Mouse (Mus musculus) heart, adult 11 months (tissue): ENCODE data around the gene Helz.

Experiments
- DNase-seq: peaks from one replicate; pipeline ENCODE4 v3.0.0; 2022

Helz gene

DNA sequence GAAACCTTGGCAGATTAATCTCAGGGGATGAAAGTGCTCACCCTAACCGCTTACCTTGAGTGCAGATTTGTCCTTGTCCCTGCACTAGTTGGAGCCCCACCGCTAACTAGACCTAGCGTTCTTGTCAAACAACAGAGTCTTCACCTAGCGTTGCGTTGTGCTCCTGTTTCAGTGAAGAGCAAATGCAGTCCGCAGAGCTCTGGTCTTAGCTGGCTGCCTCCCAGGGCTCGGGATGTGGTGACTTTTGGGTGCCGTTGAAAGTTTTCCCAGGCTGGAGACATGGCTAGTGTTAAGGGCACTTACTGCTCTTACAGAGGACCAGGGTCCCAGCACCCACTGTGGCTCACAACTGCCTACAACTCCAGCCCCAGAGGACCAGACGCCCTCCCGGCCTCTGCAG is 127.5 kb downstream of the Helz start:
- peak; percentile 85 for DNase-seq

DNA sequence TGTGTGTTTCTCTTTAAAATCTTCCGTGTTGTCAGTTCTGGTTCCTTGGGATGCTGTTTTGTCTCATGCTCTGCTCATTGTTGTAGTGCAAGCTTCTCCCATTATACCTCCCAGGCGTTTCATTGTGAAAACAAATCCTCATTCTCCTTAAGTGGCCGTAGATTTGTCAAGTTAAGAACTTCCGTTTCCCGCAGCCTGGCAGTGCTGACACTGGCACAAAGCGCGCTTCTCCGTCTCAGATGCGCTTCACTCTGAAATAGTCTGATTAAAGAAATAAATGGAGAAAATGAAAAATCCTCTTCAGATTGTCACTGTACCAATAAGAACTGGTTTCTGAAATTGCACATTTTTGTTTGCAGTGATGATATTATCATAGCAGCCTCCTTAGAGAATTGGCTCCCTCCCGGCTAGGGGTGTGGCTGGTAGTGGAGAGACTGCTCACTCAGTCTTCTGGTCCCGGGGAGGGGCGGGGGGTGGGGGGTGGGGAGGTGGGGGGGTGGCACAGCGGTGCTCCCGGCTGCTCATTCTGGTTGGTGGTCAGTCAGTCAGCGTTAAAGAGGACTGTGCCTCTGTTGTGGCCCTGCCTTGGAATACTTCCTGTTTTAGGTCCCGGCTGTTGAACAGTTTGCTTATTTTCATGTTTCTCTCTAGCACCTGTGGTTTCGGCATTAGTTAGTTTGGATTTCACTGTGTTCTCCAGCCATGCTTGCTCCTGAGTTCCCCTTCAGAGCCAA is 128.6 kb downstream of the Helz start:
- DNase-seq = peak; percentile 87

DNA sequence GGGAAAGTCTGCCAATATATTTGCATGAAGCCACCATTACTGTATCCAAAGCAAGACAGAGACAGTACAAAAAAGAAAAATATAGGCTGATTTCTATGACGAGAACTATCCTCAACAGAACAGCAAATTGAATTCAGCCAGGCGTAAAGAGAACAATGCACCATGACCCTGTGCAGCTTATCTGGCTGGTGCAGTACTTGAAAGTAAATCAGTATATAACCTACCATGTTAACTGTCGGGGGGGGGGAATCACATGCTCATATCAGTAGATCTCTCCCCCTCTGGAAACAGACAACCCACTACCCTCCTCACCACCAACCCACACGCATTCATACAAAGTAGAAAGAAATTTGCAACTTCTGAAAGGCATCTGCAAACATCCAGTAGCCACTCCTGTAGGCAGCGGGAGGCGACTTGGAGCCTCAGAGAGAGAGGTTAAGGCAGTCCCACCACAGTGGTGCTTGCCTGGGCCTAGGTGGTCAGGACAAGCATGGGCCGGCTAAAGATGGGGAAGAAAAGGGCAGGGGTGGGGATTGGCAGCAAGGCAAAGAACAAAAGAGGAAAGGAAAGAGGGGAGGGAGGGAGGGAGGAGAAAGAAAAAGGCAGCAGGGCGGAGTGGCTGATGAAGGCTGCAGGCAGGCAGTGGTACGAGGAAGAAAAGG is 135.1 kb downstream of the Helz start:
- DNase-seq = peak; percentile 81

DNA sequence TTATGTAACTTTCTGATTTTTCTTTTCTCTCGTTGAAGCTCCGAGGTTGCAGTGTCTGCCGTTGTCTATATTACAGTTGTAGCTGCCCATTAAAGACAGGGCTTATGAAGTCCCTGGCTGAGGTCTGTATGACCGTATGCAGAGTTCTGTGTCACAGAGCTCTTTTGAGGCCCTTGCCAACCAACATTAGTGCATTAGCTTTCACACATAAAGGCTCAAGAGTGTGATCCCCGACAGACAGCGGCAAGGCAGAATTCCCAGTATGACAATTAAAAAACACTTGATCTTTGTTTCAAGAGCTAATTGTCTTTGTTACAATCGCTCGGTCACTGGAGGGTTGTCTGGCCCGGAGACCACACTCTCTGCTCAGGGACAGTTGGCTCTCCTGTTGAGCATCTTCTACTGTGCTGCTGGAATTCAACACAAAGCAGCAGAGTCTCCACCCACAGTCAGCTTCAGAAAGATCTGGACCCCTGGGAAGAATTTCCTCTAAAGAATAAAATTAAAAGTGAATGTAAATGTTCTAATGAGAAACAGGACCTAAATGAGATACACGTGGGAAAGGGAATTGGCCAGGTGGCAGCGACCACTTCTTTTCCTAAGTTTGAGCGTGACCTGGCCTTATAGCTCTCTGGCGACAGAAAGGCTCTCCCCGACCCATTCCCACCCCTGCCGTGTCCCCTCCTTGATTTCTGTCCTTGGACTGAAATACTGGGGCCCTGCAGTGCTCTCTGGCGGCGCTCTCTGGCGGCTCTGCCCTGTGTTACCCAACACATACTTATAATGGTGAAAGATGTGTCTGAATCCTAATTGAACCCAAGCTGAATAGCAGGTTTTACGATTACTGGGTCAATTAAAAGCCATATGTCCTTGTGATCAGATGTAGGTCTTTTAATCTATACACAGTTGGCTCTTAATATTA is 136.1 kb downstream of the Helz start:
- DNase-seq = peak; percentile 85

DNA sequence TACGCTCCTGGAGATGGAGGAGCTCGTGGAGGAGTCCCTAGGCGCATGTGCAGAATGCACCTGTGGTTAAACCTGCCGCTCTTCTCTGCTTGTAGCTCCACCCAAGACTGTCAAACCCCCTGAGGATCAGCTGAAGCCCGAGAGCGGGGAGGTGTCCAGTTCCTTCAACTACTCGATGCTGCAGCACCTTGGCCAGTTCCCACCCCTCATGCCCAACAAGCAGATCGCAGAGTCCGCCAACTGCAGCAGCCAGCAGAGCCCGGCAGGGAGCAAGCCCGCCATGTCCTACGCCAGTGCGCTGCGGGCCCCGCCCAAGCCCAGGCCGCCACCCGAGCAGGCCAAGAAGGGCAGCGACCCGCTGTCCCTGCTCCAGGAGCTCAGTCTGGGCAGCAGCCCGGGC is 138.6 kb downstream of the Helz start:
- no peak for DNase-seq

DNA sequence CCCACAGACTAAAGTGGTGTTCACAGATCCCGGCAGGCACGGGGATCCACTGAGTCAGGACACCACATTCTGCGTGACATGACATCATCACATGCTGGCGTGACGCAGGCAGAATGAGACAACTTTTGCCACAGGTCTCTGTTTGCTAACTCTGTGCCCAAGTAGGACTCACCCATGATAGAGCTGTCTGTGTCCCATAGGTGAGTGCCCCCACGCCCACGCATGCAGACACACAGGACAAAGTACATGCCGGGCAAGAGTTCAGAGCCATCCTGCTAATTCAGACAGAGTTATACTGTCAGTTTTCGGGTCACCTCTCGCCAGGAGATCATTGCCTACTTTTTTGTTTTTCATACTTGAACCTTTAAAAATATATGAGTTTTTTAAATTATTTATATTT is 140.8 kb downstream of the Helz start:
- no peak for DNase-seq

DNA sequence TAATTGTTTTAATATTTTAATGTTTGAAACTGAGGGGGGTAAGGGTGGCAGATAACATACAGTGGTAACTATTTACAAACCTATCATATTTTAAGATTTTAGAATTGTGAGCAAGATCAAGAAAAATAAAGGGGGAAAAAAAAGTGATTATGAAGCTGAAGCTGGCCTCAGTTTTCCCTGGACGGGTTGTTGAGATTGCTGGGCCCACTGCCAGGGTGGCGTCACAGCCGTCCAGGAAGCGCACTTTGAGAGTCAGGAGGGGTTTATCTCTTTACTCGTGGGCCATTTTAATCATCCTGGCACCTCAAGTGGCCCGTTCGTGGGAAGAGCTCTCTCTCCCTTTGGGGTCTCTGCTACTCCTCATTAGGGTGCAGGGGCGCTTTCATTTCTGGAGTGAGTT is 143.8 kb downstream of the Helz start:
- DNase-seq = no peak

DNA sequence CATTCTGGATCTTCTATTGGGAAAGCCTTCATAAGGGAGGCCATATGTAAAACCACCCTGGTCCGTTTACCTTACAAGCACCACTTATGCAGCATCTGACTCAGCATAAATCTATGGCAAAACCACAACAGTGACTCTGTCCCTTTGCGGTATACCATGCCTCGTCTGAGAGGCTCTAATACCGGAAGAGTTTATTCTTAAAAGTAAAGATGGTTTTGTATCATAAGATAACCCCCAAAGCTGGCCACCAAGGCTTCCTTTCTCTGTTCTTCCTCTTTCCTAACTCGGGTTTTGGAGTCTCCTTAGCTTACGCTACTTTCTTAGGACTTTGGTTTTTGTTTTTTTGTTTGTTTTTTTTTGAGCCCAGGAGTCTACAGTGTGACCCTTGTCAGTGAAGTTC is 145.6 kb downstream of the Helz start:
- no peak for DNase-seq

DNA sequence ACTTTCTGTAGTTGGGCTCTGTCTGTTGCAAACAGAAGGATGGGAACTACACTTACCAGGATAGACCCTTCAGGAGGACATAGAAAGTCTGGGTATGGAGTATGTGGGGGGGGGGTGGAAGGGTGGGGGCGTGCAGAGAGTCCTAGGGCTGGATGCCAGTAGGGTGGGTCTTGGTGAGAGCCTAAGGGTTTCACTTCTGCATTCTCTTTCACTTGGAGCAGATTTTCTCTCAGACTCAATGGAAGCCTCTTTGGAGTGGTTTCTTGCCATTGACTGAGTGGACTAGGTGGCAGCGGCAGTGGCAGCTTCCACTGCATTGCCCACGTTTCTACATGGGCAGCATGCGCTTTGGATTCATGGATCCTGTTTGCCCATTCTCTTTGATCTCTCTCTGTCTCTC is 152.2 kb downstream of the Helz start:
- no peak for DNase-seq

DNA sequence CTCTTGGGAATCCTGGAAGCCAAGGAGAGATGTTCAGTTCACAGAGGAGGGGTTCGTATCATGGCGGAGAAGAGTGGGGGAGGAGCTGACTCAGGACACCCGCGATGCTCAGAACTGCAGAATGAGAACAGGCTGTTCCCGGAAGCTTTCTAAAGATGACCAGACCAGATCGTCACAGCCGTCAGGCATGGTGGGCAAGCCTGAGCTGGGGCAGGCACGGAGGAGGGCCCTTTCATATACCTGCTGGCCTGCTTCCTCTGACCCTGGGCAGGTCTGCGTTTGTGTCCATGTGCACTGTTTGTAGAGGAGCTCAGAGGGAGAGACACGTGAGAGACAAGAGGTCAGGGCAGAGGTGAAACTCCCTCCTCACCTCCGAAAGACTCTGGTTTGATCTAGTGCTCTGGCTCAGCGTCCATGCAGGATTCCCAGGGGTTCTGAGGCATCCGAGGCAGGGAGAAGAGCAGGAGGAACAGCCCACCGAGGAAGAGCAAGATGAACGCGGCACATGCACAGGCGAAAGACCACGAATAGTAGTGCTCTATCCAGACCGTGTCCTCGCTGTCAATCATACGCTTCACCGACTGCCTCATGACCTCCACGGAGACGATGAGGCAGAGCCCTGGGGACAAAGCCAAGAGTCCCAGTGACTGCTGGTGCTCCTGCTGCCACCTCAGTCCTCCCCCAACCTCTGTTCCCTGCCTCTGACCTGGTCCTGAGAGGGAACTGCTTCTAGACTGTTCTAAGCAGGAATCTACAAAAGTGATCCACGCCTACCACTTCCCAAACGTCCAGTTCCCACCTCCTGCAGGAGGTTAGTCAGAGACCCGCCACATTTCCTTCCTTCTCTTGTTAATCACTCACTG is 155.8 kb downstream of the Helz start:
- peak; percentile 93 for DNase-seq

DNA sequence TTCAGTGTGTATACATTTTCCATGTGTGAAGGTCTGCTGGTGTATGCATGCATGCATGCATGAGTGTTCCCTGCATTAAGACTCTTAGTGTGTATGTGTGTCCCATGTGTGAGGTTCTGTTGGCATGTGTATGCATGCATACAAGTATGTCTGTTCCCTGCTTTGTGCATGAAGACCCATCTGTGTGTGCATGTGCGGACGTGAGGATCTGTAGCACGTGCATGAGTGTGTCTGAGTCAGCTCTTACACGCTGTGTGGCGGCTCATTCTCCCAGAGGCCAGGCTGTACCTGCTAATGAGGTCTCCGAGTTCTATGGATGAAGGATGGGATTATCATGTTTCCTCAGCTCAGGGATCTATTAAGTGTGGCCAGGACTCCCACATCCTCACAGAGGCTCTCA is 157.3 kb downstream of the Helz start:
- no peak for DNase-seq

DNA sequence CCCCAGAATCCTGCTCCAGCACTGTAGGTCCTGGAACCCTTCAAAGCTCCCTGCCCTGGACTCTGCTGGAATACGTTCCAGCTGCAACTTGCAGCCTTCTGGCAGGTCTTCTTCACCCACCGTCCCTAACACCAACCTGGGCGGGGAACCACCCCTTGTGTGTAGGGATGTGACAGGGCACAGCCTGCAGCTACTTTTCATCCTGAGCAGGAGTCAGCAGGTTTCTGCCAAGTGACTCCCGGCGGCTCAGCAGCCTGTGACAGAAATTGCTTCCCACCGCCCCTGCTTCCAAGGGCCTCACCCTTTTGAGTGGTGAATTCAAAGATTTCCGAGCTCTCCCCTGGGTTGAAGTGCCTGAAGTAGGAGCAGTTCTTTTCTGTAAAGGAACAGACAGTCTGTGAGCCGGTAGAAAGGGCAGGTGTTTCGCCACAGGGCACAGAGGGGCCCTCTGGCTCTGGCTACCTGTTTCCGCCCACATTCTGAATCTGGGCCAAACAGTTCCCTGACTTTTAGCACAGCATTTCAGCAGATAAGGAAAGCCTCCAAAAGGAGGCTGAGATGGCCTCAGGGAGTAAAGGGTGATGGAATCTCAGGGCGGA is 157.8 kb downstream of the Helz start:
- DNase-seq = no peak

DNA sequence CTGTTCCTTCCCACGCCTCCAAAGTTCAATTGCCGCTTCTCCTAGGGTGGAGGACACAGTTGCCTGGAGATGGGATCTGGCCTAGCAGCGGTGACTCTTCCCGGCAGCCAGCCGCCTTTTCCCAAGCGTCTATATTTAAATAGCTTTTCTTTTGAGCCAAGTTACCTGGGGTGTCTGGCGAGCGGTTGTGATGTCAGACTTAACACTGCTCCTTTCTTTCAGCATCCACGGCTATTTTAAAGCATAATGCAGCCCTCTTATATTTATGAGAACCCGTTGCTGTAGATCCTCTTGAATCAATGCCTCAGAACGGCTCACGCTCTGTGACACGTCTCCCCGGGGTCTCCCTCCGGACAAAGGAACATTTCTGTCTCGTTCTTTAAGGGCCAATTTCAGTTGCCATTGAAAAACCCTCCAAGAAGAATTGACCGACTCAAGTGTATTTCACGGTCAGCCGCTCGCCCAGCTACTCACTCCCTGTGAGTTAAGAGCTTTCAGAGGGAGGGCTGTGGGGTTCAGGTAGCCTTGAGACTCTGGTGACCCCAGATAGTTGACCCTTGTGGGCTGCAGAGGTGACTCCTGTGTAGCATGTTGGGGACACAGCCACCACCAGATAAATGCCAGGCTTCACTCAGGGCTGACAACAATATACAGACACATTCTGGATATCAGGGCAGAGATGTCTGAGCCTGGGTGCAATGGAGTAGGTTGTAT is 160.3 kb downstream of the Helz start:
- no peak for DNase-seq

DNA sequence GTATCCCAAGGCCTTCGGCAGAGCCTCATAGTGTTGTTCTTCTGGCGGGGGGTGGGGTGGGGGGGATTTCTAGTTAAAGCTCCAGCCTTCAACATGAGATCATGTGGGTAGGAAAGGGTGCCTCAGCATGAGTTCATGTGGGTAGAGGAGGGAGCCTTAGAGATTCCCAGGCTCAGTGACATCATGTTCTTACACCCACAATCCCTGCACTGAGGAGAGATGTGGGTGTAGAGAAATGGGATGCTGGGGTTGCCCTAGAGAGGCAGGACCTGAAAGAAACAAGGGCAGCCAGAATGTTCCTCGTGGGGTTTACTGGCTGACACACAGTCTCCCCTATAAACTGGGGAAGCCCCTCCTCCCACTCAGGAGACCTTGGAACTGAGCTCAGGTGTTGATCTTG is 162.6 kb downstream of the Helz start:
- no peak for DNase-seq

DNA sequence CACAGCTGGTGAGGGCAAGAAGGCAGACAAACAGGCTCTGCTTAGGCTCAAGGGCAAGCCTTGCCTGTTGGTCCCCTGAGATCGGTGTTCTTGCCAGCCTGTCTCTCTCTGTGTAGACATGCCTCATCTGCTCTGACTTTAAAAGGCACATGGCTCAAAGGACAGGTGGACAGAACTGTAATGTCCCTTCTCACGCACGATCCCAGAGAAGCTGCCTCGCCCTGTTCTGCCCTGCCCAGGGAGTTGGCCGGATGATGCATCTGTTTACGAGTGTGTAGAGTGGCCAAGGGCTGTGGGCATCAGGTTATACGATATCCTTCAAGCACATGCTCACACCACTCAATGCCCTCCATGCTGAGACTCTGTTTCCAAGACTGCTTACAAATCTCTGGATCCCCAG is 166.6 kb downstream of the Helz start:
- no peak for DNase-seq

DNA sequence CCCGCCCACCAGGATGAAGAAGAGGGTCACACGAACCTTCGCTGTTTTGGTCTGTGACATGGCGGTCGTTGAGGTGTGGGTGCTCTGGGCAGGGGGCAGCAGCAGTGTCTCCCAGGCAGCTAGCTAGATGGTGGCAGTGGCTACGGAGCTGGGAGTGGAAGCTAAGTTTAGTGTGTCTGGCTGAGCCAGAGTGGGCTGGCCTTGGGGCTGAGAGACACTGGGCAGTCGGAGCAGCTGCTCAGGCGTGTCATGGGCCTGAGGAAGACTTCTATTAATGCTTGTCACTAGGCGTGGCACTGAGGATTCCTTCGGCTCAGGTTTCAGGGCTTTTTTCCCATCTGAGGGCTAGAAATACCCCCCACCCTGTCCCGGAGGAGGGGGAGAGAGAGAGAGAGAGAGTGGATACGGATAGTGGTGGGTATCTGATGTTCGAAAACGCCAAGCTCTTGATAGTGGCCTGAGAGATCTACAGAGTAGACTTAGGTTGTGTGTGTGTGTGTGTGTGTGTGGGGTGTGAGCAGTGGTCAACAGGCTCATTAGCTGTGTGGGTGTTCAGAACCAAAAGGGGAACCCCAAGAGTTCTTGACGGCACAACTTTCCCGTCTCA is 168.7 kb downstream of the Helz start, which contains the start of gene Cacng1:
Cacng1 (minus strand) TSS at position 191 of the 607 bp plus-strand sequence.
- no peak for DNase-seq

DNA sequence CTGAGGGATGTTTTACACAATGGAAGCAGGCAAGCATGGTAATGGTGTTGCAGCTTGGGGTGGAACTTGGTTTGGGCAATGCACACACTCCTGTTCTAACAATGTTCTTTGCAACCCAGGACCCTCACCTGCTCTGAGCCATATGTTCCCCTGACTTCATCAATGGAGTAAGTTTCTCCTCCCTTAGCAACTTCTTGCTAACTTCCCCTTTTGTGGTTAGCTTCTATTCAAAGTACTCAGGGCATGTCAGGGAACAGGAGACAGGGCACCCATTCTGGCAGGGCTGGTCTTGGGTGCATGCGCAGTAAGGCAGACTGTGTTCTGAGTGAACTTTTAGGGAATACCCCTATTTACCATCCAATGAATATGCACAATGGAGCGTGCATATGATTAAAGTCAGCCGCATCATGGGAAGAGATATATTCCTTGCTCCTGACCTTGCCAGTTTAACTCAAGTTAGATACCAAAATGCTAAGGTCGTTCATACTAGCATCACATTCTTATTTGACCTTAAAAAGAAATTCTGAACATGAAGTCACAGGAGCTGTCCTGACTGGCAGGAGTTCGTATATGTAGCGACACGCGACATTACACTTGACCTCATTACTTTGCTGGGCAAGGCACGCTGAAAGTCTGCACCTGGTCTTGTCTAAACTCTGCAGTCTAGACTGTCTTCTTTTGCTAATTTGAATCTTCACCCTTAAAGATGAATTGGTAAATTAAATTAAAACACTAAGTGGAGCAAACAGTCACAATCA is 172.7 kb downstream of the Helz start:
- no peak for DNase-seq

DNA sequence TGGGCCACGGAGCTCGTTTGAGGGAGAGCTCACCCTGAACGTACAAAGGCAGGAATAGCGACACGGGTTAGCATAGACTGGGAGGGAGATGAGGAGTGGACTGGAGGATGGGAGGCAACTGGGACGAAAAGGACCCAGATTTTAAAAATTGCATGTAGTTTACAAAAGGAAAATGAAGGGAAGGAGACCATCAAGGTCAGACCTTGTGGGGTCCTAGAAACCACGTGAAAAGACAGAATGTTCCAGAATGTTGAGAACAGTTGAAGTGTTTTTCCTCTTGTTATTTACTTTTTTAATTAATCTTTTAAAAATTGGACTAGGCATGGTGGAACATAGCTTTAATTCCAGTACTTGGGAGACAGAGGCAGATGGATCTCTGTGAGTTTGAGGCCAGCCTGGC is 173.3 kb downstream of the Helz start:
- no peak for DNase-seq

DNA sequence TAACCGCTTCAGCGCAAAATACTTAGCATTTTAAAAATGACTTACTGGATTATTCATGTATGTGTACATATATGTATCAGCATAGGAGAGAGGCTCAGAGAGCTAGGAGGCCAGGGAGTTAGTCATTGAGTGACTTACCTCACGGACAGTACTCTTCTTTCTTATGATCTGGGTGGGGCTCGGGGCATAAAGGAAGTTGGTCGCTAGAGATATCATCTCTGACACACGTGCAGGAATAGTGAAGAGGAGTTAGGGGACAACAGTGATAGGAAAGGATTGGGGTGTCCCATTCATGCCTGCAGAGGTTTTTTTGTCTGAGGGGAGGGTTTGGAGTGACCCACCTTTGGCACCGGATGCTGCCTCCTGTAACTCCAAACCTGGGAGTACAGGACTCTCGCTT is 176.9 kb downstream of the Helz start:
- no peak for DNase-seq
